Mouse (Mus musculus): ENCODE results near the gene Zfp68.
A peak's percentile ranks its signal among the peaks of the same experiment; 100 is the strongest.
"Not testable (repeated sequence)": the region's sequence is repeated elsewhere in the genome, so short reads cannot be mapped to it uniquely, and the experiment has no call there.

The Zfp68 gene

GRCm38 (mm10) chr5:138619211-138620128 is at the start of gene Zfp68:
Gene Zfp68, minus strand, starts transcription at chr5:138619761.
- DNase-seq (ENCODE audit: low spot score in 2 of 2) = peak; percentile 90 to 96

GRCm38 (mm10) chr5:138658922-138659321 is 39.4 kb upstream of the Zfp68 start:
- peak; percentile 17 to 29 for DNase-seq (ENCODE audit: low spot score in 2 of 2)

GRCm38 (mm10) chr5:138657854-138658253 is 38.3 kb upstream of the Zfp68 start:
- DNase-seq (ENCODE audit: low spot score in 2 of 2) = peak; percentile 11 to 48

DNA sequence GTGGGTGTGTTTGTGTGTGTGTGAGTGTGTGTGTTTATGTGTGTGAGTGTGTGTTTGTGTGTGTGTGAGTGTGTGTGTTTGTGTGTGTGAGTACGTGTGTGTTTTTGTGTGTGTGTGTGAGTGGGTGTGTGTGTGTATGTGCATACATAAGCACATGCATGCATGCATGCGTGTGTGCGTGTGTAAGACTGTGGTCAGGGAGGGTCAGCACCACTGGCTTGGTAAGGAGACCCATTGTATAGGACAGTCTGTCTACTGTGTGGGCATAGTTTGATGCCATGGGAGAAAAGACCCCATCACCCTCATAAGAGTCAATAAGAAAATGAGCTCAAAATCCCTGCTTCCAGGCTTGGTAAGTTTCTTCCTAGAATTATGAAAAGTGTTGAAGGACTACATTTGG is 37.8 kb upstream of the Zfp68 start:
- DNase-seq (ENCODE audit: low spot score in 2 of 2) = no peak

DNA sequence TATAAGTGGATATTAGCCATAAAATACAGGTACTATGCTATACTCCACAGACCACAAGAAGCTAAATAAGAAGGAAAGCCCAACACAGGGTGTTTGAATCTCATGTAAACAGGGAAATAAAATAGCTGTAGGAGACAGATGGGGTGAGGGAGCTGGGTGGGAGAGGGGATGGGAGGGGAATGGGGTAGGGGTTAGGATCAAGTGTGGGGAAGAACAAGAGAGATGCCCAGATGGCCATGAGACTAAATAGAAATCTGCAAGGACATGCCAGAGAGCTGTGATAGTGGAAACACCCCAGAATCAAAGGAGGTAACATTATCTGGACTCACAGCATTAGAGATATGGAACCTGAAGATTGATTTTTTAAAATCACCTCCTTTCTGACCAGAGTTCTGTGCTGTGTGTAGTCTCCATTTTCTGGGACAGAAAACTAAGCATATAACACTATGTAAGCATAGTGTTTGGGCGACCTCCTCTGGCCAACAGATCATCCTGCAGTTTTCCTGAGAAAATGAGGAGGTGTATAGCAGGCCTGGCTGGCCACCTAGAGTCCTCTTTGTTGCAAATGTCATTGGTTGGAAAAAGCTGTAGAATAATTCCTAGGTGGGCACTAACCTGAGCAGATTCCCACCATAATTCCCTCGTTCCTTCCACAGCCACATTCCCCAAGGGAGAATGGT is 37.1 kb upstream of the Zfp68 start:
- DNase-seq (ENCODE audit: low spot score in 2 of 2) = peak; percentile 13 to 56

DNA sequence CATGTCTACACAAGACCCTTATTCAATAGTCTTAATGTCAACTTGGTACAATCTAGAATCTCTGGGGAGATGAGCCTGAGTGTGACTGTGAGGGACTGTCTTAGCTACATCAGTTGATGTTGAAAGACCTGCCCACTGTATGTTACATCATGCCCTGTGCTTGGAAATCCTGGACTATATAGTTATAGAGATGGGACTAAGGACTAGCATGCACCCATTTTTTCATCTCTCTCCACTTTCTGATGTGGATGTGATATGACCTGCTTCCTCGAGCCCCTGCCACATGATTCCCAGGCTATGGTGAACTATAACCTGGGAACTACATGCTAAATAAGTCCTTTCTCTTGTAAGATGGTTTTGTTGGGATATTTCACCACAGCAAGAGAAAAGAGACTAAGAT is 33.4 kb upstream of the Zfp68 start:
- no peak for DNase-seq (ENCODE audit: low spot score in 2 of 2)

DNA sequence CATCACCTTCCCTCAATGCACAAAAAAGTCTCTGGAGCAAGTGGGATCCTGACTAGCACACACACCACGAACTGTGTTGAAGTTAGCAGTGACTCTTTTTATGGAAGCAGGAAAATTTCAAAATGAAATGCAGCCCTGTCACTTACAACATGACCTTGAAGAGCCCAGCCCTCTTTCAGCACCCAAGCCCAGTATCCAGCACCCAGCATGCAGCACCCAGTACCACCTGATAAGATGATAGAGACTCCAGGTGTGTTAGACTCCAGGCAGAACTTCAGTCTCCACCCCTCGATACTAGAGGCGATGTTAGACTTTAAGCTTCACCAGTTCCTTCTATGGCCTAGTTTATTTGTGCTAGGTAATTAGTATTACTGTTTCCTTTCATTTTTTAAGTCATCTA is 22.2 kb upstream of the Zfp68 start:
- DNase-seq (ENCODE audit: low spot score in 2 of 2) = no peak

DNA sequence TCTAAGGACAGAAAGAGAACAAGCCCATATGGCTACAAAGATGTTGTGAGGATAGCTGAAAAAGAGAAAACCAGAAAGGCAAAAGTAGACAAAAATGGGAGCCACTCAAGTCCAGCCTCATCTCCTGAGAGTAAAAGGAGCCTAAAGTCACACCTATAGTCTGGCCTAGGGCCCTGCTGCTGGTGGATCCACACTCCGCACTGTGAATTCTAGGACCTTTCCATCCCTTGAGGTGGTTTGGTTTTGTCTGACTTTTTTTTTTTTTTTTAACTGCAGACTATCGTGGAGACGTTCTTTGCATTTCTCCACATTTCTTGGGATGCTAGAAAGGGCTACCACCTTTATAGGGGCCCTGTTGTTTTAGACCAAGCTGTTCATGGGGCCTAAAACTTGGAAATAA is 21.5 kb upstream of the Zfp68 start:
- no peak for DNase-seq (ENCODE audit: low spot score in 2 of 2)

DNA sequence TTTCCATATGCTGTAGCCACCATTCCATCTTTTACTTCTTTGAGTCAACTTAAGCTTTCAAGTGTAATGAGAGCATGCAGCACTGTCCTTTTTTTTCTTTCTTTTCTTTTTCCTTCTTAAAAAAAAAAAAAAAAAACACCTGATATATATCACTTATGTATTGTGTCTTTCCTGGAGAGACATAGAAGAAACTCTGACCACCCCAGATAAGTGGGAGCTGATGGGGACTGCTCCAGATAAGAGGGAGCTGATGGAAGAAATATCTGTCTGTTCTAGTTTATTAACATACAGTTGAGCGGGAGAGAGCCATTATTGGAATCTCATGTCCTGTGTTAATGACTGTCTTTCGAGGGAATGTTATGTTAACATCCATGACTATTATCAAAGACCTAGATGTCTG is 16.9 kb upstream of the Zfp68 start:
- no peak for DNase-seq (ENCODE audit: low spot score in 2 of 2)

DNA sequence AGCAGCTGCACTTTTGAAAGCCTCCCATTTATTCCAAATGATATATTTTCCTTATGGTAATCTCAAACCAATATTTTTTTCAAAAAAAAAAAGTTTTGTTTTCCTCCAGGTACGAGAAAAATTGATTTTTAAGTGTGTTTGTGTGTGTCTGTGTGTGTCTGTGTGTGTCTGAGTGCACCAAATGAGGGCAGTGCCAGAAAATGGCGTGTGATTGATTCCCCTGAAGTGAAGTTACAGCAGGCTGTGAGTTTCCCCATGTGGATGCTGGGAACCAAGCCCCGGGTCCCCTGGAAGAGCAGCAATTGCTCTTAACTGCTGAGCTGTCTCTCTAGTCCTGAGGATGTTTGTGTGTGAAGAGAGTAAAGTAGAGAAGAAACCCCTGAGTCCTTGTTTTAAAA is 3.9 kb upstream of the Zfp68 start:
- DNase-seq (ENCODE audit: low spot score in 2 of 2) = no peak

- peak; percentile 92 to 96 for DNase-seq (ENCODE audit: low spot score in 2 of 2)
These were observed 3.3 kb upstream of the Zfp68 start, which contains the start of gene A430033K04Rik for GRCm38 (mm10) chr5:138622645-138623477. Gene A430033K04Rik, plus strand, starts transcription at chr5:138622859.

- no peak for DNase-seq (ENCODE audit: low spot score in 2 of 2)
These were observed 1.3 kb upstream of the Zfp68 start for GRCm38 (mm10) chr5:138620836-138621235.

DNA sequence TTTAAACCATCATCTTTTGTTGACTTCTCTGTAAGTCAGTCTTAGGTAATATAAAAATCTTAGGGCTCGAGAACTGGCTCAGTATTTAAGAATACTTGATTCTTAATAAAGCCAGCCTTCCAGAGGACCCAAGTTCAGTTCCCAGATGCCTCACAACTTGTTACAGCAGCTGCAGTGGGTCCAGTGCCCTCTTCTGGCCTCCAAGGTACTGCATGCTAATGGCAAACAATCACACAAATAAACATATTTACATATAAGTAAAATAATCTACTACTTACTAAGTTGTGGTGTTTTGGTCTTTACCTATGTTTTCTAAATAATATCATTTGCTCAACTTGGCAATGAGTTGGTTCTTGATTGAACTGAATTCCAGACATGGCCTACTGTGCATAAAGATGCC is 1.2 kb downstream of the Zfp68 start:
- no peak for DNase-seq (ENCODE audit: low spot score in 2 of 2)

- no peak for DNase-seq (ENCODE audit: low spot score in 2 of 2)
These were observed 32.2 kb downstream of the Zfp68 start for GRCm38 (mm10) chr5:138587396-138587795.

DNA sequence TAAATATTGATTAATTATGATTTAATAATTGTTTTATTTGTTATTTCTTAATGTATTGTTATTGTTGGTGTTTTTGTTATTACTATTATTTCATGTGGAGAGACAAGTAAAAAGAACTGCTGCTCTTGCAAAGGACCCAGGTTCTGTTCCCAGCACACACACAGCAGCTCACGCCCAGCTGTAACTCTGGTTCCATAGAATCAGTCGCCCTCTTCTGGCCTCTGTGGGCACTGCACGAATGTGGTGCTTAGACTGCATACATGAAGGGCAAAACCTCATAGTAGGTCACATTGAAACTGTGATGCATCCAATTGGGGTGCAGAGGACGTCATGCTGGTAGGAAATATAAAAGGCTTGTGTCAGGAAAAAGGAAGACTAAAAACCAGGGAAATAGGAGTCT is 47.9 kb downstream of the Zfp68 start:
- DNase-seq (ENCODE audit: low spot score in 2 of 2) = no peak

GRCm38 (mm10) chr5:138564612-138565011 is 54.9 kb downstream of the Zfp68 start, which contains the start of gene 1700123K08Rik:
Gene 1700123K08Rik, minus strand, starts transcription at chr5:138564712.
- not testable (repeated sequence) for DNase-seq (ENCODE audit: low spot score in 2 of 2)
